Mouse (Mus musculus) embryonic stem cell, embryonic (primary cell): ENCODE results near the gene Pinlyp.

Source experiments
- CTCF ChIA-PET, 4 experiments: fragments of 300-600 bp in 2 of 4; fragments of 350-600 bp in 2 of 4; sonication (Branson Sonifier 250); formaldehyde crosslinking; loops; one replicate each; lab custom pipeline; 2022; ENCODE audit warnings: inconsistent platforms in 2 of 4; lab: Charles Lee
- POLR2A ChIA-PET, 4 experiments: fragments of 300-600 bp in 2 of 4; fragments of 350-600 bp in 2 of 4; sonication (Branson Sonifier 250); formaldehyde crosslinking; loops; one replicate each; lab custom pipeline; 2022; ENCODE audit warnings: antibody characterized with exemption in 4 of 4, inconsistent platforms in 1 of 4; lab: Charles Lee

The Pinlyp gene

DNA sequence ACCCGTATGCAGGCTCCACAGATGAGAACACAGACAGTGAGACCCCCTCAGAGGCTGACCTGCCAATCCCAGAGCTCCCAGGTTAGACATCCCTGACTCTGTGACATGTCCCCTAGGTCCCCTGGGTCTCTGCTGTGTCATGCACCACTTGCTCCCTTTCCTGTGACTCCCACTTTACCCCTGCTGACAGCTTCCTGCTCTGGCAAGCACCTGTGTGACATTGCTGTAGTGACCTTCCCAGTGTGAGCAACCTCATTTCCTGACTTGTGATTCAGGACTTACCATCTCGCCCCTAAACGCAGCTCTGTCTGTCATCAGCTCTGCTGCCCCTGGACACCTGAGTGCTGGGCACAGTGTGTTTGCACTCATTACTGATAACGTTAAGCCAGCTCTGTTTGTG is 25.2 kb upstream of the Pinlyp start:
- ChIA-PET CTCF (interaction anchor here in 3 of 4 experiments (0.5 to 2.8 kb wide), 10 partner anchors 24 to 129 kb away, joined by 3 to 20 read pairs (median 6); no protein-coding TSS in a partner anchor), POLR2A (interaction anchor here in 3 of 4 experiments (0.6 to 3.3 kb wide), 11 partner anchors 9 to 95 kb away, joined by 3 to 10 read pairs (median 4); partner anchors contain the start of genes Zfp428 (in 3 of the 3) and Cadm4 (in 1 of the 3))

DNA sequence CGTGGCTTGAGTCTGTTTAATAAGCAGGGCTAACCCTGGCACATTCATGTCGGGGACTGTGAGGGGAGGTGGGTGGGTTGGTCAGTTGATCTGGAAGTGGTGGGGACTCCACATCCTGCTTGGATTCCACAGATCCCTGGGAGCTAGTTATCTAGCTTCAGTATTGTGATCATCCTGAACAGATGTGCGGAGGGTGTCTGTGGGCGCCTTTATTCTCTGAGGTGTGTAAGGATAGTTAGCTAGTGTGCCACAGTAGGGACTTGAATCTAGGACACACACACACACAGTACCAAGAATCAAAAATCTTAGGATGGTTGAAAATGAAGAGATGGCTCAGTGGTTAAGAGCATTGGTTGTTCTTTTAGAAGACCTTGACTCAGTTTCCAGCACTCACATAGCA is 22.6 kb upstream of the Pinlyp start:
- ChIA-PET POLR2A (interaction anchor here in 3 of 4 experiments (0.6 to 1.1 kb wide), 5 partner anchors 10 to 61 kb away, joined by 3 to 5 read pairs (median 3); partner anchors contain the start of gene Irgq (in 1 of the 3)), CTCF (interaction anchor here in 3 of 4 experiments (0.6 to 2.3 kb wide), 7 partner anchors 11 to 127 kb away, joined by 3 to 9 read pairs (median 3); no protein-coding TSS in a partner anchor)

GRCm38 (mm10) chr7:24566206-24566605 is 20.3 kb upstream of the Pinlyp start:
- ChIA-PET POLR2A (interaction anchor here in 3 of 4 experiments (0.6 to 1.9 kb wide), 4 partner anchors 22 to 324 kb away, joined by 3 to 8 read pairs (median 4); no protein-coding TSS in a partner anchor), CTCF (interaction anchor here in 2 of 4 experiments (0.6 to 1.9 kb wide), 2 partner anchors 125 to 196 kb away, joined by 4 to 5 read pairs; no protein-coding TSS in a partner anchor)

DNA sequence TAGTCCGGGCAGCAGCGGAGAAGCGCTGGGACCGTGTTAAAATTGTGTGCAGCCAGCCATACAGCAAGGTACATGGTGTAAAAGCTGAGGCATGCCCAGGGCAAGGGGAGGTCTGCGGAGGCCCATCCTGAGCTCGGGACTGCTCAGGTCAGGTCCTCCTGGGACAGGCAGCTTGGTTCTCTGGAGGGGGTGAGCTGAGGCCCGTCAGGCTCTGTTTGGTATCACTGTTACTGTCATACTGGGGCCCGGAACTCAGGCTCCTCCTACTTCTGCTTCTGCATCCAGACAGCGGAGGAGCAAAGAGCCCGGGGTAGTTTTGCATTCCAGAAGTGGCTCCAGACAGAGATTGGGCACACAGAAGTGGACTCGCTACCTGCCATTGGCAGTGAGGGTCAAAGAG is 19.7 kb upstream of the Pinlyp start:
- ChIA-PET CTCF (interaction anchor here in 3 of 4 experiments (0.6 to 2.6 kb wide), 11 partner anchors 9 to 124 kb away, joined by 3 to 26 read pairs (median 8); no protein-coding TSS in a partner anchor), POLR2A (interaction anchor here in 3 of 4 experiments (0.6 to 1.9 kb wide), 6 partner anchors 15 to 324 kb away, joined by 3 to 8 read pairs (median 4); no protein-coding TSS in a partner anchor)

- ChIA-PET CTCF (interaction anchor here (0.5 to 3.3 kb wide), 63 partner anchors 8 to 1182 kb away, joined by 3 to 26 read pairs (median 4); partner anchors contain the start of genes Pinlyp (in 2 of the 4), Xrcc1 (in 2 of the 4) and Irgq (in 1 of the 4)), POLR2A (interaction anchor here (0.5 to 2.0 kb wide), 21 partner anchors 9 to 325 kb away, joined by 3 to 8 read pairs (median 4); partner anchors contain the start of genes Irgq (in 1 of the 4), Pinlyp (in 1 of the 4) and Xrcc1 (in 1 of the 4))
Observed at GRCm38 (mm10) chr7:24564607-24565265, 18.8 kb upstream of the Pinlyp start.

- ChIA-PET CTCF (interaction anchor here (0.7 to 3.3 kb wide), 30 partner anchors 8 to 301 kb away, joined by 3 to 26 read pairs (median 7); partner anchors contain the start of genes Pinlyp (in 2 of the 4) and Xrcc1 (in 2 of the 4)), POLR2A (interaction anchor here in 3 of 4 experiments (0.6 to 2.0 kb wide), 13 partner anchors 8 to 91 kb away, joined by 3 to 8 read pairs (median 4); partner anchors contain the start of gene Zfp428 (in 1 of the 3))
Observed at GRCm38 (mm10) chr7:24563837-24564206, 17.9 kb upstream of the Pinlyp start.

GRCm38 (mm10) chr7:24563191-24563836 is 17.4 kb upstream of the Pinlyp start:
- POLR2A ChIA-PET, result interaction anchor here in 3 of 4 experiments (0.6 to 2.0 kb wide), 8 partner anchors 8 to 57 kb away, joined by 3 to 7 read pairs (median 3); partner anchors contain the start of gene Zfp428 (in 1 of the 3)
- CTCF ChIA-PET, result interaction anchor here in 2 of 4 experiments (0.8 to 3.3 kb wide), 13 partner anchors 9 to 90 kb away, joined by 3 to 26 read pairs (median 8); partner anchors contain the start of genes Pinlyp (in 1 of the 2) and Xrcc1 (in 1 of the 2)

GRCm38 (mm10) chr7:24561450-24561849 is 15.5 kb upstream of the Pinlyp start:
- ChIA-PET CTCF (interaction anchor here in 3 of 4 experiments (0.6 to 1.6 kb wide), 8 partner anchors 11 to 154 kb away, joined by 3 to 5 read pairs (median 4); no protein-coding TSS in a partner anchor), POLR2A (interaction anchor here in 3 of 4 experiments (0.6 to 2.2 kb wide), 7 partner anchors 8 to 46 kb away, joined by 3 to 10 read pairs (median 4); partner anchors contain the start of gene Irgq (in 1 of the 3))

- ChIA-PET POLR2A (interaction anchor here in 3 of 4 experiments (0.5 to 1.7 kb wide), 18 partner anchors 8 to 107 kb away, joined by 3 to 10 read pairs (median 3); partner anchors contain the start of genes Irgq (in 2 of the 3) and Xrcc1 (in 1 of the 3)), CTCF (interaction anchor here (0.6 to 2.3 kb wide), 8 partner anchors 9 to 45 kb away, joined by 3 to 11 read pairs (median 4); no protein-coding TSS in a partner anchor)
Observed at GRCm38 (mm10) chr7:24555786-24556185, 9.9 kb upstream of the Pinlyp start.

- POLR2A ChIA-PET, result interaction anchor here in 2 of 4 experiments (0.6 to 2.2 kb wide), 6 partner anchors 11 to 236 kb away, joined by 3 to 9 read pairs (median 3); partner anchors contain the start of genes Irgc1 (in 1 of the 2) and Zfp94 (in 1 of the 2)
- CTCF ChIA-PET, result interaction anchor here in 2 of 4 experiments (0.9 to 1.1 kb wide), 3 partner anchors 13 to 47 kb away, joined by 3 to 4 read pairs (median 3); no protein-coding TSS in a partner anchor
Observed at GRCm38 (mm10) chr7:24551985-24552759, 6.3 kb upstream of the Pinlyp start.

DNA sequence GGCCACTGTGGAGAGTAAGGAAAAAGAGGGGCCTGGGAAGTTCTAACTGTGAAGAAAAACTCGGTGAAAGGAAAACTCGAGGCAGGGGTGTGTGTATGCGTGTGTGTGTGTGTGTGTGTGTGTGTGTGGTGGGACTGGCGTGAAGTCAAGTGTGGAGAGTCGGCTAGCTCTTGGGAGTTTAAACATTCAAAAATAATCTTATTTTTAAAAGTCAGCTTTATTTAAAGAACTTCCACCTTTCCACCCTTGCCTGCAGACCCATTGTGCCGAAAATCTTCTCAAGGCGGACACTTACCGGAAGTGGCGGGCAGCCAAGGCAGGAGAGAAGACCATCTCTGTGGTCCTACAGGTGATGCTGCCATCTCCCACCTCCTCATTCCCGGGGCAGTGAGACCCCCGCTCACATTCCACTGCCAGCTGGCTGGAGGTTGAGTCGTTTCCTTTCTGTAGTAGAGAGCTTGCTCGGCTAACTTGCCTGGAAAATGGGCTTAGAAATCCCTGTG is 1.7 kb upstream of the Pinlyp start:
- POLR2A ChIA-PET, result interaction anchor here in 3 of 4 experiments (0.7 to 3.0 kb wide), 14 partner anchors 11 to 304 kb away, joined by 3 to 26 read pairs (median 4); partner anchors contain the start of genes Irgq (in 2 of the 3), Smg9 (in 1 of the 3) and Zfp428 (in 1 of the 3)

DNA sequence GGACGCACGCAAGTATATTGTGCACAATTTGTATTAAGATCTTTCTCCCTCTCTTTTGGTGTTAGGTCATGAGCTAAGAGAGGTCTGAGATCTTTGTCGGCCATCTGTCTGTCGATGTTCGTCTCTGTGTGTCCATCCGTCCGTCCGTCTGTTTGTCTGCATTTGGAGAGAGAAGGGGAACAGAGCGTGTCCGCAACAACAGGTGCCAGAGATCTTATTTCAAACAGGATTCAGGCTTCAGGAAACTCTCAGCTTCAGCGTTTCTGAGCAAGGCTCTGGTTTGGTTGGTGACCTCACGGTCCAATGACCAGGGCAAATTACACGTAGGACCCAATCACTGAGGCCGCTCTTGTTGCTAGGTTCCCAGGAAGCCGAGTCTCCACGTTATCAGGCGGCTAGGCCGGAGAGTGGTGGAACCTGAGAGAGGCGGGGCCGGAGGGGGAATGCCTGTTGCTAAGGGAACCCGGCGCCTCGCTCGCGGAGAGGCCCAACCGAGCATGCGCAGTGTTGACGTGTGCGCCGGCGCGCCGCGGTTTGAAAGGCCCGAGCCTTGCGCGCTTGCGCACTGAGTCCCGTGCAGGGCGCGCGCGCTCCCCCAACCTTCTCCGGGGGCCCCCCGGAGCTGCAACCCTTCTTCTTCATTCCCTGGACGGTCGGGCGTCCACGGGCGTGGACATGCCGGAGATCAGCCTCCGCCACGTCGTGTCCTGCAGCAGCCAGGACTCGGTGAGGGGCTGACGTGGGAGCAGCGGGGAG is 894 bp upstream of the Pinlyp start:
- POLR2A ChIA-PET, result interaction anchor here in 3 of 4 experiments (0.7 to 4.3 kb wide), 31 partner anchors 8 to 337 kb away, joined by 3 to 31 read pairs (median 4); partner anchors contain the start of genes Irgq (in 3 of the 3), Smg9 (in 2 of the 3), AC161166.1 (in 1 of the 3) and Cadm4 (in 1 of the 3)
- CTCF ChIA-PET, result interaction anchor here (0.6 to 5.7 kb wide), 18 partner anchors 12 to 115 kb away, joined by 3 to 64 read pairs (median 3); partner anchors contain the start of gene Irgq (in 2 of the 4)

More for the DNA sequence above, 1.7 kb upstream of the Pinlyp start:
- CTCF ChIA-PET, result interaction anchor here (0.6 to 5.7 kb wide), 6 partner anchors 14 to 183 kb away, joined by 3 to 64 read pairs (median 6); partner anchors contain the start of gene Irgq (in 1 of the 4)

GRCm38 (mm10) chr7:24544506-24544905 is 1.4 kb downstream of the Pinlyp start:
- ChIA-PET POLR2A (interaction anchor here (0.6 to 4.3 kb wide), 8 partner anchors 11 to 37 kb away, joined by 3 to 31 read pairs (median 4); partner anchors contain the start of gene Irgq (in 2 of the 4)), CTCF (interaction anchor here (0.5 to 5.7 kb wide), 18 partner anchors 11 to 235 kb away, joined by 3 to 64 read pairs (median 4); partner anchors contain the start of genes Ethe1 (in 1 of the 4) and Irgq (in 1 of the 4))

GRCm38 (mm10) chr7:24539686-24540085 is 6.2 kb downstream of the Pinlyp start:
- CTCF ChIA-PET, result interaction anchor here in 2 of 4 experiments (0.7 to 1.4 kb wide), 3 partner anchors 9 to 25 kb away, joined by 3 read pairs; partner anchors contain the start of gene Irgq (in 1 of the 2)

More at GRCm38 (mm10) chr7:24539686-24540085, 6.2 kb downstream of the Pinlyp start:
- POLR2A ChIA-PET, result interaction anchor here in 2 of 4 experiments (0.8 to 2.8 kb wide), 8 partner anchors 9 to 24 kb away, joined by 3 to 12 read pairs (median 3); partner anchors contain the start of gene Irgq (in 2 of the 2)
